Mouse (Mus musculus) liver, embryonic 14.5 days (tissue): Measurements from ENCODE around the gene Ripor1. TPM values are rescaled to one million over a fixed set of nuclear protein-coding genes. Genes with fewer than 3 reads are reported as not detected.

Experiments
- ATAC-seq: fragments of 200-750 bp; cut with Nextera tagmentation; 2 replicates; pipeline ENCODE4 v1.8.0; 2017; ENCODE audit warnings: moderate number of reproducible peaks, mild to moderate bottlenecking, moderate library complexity; ENCODE audit not compliant: insufficient read depth
- DNase-seq, 3 experiments: peaks; one replicate each; pipeline ENCODE4 v3.0.0-alpha.2; 2012 to 2013; ENCODE audit warnings: low read depth in 3 of 3, low spot score in 3 of 3
- H3K27ac ChIP-seq: fragments of 300-500 bp; sonication (generic); 2 replicates; pipeline ENCODE4 v1.5.1; 2014; ENCODE audit warnings: moderate library complexity, mild to moderate bottlenecking, control low read depth, inconsistent platforms
- H3K27me3 ChIP-seq: fragments of 300-500 bp; sonication (generic); 2 replicates; pipeline ENCODE4 v1.6.1; 2014; ENCODE audit warnings: mild to moderate bottlenecking, low read length, moderate library complexity; ENCODE audit not compliant: control insufficient read depth, insufficient read depth
- H3K36me3 ChIP-seq: fragments of 300-500 bp; sonication (generic); replicated peaks from 2 replicates; pipeline ENCODE4 v1.6.1; 2014; ENCODE audit warnings: low read depth; ENCODE audit not compliant: control insufficient read depth, insufficient read depth
- H3K4me1 ChIP-seq, 2 experiments: fragments of 200-500 bp in 1 of 2; fragments of 300-500 bp in 1 of 2; sonication (generic) in 1 of 2; replicated peaks; 2 replicates each; pipeline ENCODE4 v1.6.1; 2012 to 2014; ENCODE audit warnings: antibody characterized with exemption in 1 of 2, inconsistent platforms in 1 of 2, low read length in 1 of 2; ENCODE audit not compliant: control insufficient read depth in 2 of 2, insufficient read depth in 2 of 2
- H3K4me2 ChIP-seq: fragments of 300-500 bp; sonication (generic); 2 replicates; pipeline ENCODE4 v1.6.1; 2014; ENCODE audit warnings: low read depth, mild to moderate bottlenecking, control low read depth, moderate library complexity
- H3K4me3 ChIP-seq, 2 experiments: fragments of 200-500 bp in 1 of 2; fragments of 300-500 bp in 1 of 2; sonication (generic) in 1 of 2; 2 replicates each; pipeline ENCODE4 v1.5.1; 2012 to 2014; ENCODE audit warnings: low read depth in 2 of 2, low read length in 2 of 2, mild to moderate bottlenecking in 2 of 2, control low read depth in 1 of 2, inconsistent platforms in 1 of 2, moderate library complexity in 1 of 2; ENCODE audit not compliant: insufficient read depth in 1 of 2
- H3K9ac ChIP-seq: fragments of 300-500 bp; sonication (generic); replicated peaks from 2 replicates; pipeline ENCODE4 v1.6.1; 2014; ENCODE audit warnings: mild to moderate bottlenecking, control low read depth, moderate library complexity
- H3K9me3 ChIP-seq: fragments of 300-500 bp; sonication (generic); 2 replicates; pipeline ENCODE4 v1.6.1; 2016; ENCODE audit warnings: low read length, mixed read lengths; ENCODE audit not compliant: control insufficient read depth
- CTCF ChIP-seq: IDR thresholded peaks from 2 replicates; pipeline ENCODE4 v1.5.1; 2016; ENCODE audit warnings: antibody characterized with exemption, low read depth, control low read depth
- EP300 ChIP-seq: IDR thresholded peaks from 2 replicates; pipeline ENCODE4 v1.6.1; 2016; ENCODE audit warnings: antibody characterized with exemption, low read depth
- whole genome bisulfite sequencing: fragments of 180-500 bp; shearing (Covaris S2); extraction: QIAGEN DNeasy Blood & Tissue Kit; methylation state at CpG from one replicate; pipeline ENCODE4 v1.1.7; 2014; ENCODE audit not compliant: insufficient replicate concordance; 5-methylcytosine and 5-hydroxymethylcytosine counted together
- polyA plus RNA-seq, 2 experiments: library from polyadenylated mRNA; depleted of rRNA in 1 of 2; stranded (reverse) in 1 of 2; unstranded in 1 of 2; fragments of >200 nt; fragmentation: Nextera tagmentation in 1 of 2; extraction: Ambion mirVana in 1 of 2; gene quantifications; 2 replicates each; pipeline versions ENCODE4 v1.2.1 to v1.2.3; 2012 to 2014

Ripor1 gene
- polyA plus RNA-seq, 2 experiments: 4.5 to 4.9 TPM

DNA sequence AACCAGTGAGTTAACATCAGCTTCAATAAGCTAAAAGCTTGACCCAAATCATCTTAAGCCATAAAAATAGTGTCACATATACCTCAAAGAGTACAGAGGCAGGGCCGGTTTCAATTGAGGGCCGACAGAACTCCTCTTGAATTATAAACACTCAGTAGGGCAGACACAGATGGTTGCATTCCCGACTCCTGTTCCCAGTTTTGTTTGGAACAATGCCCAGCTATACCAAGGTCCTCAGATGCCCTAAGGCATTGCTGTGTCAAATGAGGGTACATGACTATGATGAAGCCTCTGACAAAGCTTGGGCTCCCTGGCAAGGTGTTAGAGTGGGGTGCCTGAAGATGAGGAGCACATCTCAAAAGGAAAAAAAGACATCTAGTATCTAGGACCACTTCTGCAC lies 29.5 kb upstream of the Ripor1 start:
- Histone ChIP-seq H3K27me3 (no peaks in the 10 kb centered on the region), H3K36me3 (no peaks in the 10 kb centered on the region), H3K4me2 (no peak overlapping the region), H3K27ac (no peak overlapping the region), H3K9ac (no peak overlapping the region), H3K4me1 (no peaks in the 10 kb centered on the region; a peak in 1 of 4 replicates), H3K4me3 (no peak overlapping the region), H3K9me3 (no peaks in the 10 kb centered on the region)
- no peak for DNase-seq
- TF ChIP-seq CTCF: no peak
- no peak for TF ChIP-seq EP300
- no peak for ATAC-seq
- WGBS: 70% methylated on average over 3 of the region's 3 CpGs

DNA sequence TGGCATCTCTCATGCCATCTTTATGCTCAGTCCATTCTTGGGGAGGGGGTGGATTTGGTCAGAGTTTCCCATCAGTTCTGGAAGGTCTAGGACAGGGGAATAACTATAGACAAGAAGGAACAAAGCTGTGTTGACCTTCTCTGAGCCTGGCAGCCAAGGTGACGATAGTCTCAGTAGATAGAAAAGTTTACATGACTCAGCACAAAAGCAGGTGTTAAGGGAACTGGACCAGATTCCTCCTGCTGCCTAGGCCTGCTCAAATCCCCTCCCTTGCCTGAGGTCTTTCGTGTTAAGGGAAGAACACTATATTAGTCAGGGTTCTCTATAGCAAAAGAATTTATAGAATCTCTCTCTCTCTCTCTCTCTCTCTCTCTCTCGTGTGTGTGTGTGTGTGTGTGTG lies 25.3 kb upstream of the Ripor1 start:
- H3K27me3 ChIP-seq: no peaks in the 10 kb centered on the region
- WGBS: 38% methylated on average over 3 of the region's 3 CpGs
- H3K4me2 ChIP-seq: no peak overlapping the region
- no peaks in the 10 kb centered on the region for H3K9me3 ChIP-seq
- H3K4me3 ChIP-seq: no peak overlapping the region
- no peak overlapping the region for H3K9ac ChIP-seq
- H3K4me1 ChIP-seq: no peaks in the 10 kb centered on the region; a peak in 1 of 4 replicates
- no peak overlapping the region for H3K27ac ChIP-seq
- TF ChIP-seq EP300 (no peak), CTCF (no peak)
- H3K36me3 ChIP-seq: no peaks in the 10 kb centered on the region
- ATAC-seq (no peak), DNase-seq (no peak)

DNA sequence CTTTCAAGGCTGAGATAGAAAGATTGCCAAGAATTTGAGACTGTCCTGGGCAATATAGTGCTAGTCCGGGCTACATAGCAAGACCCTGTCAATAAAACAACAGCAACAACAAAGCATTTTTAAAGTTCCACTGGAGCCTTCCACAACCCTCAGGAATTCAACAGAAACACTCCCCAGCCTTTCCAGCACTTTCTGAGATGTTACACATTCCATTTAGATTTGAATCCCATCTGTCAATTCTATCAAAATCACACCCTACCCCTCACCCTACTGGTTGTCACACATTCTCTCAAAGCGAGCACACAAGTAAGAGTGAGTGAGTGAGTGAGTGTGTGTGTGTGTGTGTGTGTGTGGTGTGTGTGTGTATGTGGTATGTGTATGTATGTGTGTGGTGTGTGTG lies 12.6 kb upstream of the Ripor1 start:
- DNase-seq (no peak), ATAC-seq (no peak)
- Histone ChIP-seq H3K4me2 (no peak overlapping the region), H3K9ac (no peak overlapping the region), H3K27ac (no peak overlapping the region), H3K9me3 (no peaks in the 10 kb centered on the region), H3K27me3 (no peaks in the 10 kb centered on the region), H3K4me1 (peaks cover 0 to 9% of the 10 kb centered on the region in 2 experiments; a peak in 3 of 4 replicates), H3K36me3 (no peaks in the 10 kb centered on the region), H3K4me3 (no peak overlapping the region)
- WGBS: 70% methylated on average over 2 of the region's 2 CpGs
- TF ChIP-seq CTCF (no peak), EP300 (no peak)

DNA sequence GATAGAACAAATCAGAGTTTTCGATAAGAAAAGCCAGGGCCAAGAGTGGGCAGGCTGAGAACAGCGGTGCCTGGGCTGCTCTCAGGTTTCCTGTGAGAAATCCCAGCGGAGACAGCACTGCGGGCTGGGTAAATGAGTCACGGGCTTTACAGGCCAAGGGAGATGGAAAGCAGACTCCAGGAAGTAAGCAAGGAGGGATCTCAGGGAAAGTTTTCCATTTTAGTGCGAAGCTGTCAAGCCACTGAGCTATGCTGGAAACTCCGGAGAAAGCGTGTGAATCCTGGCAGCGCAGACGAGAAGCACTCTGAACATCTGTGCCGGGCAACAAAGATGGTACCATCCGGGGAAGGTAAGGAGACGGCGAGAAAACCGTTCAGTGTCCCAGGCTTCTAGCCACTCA lies 11.2 kb upstream of the Ripor1 start:
- Histone ChIP-seq H3K4me3 (no peak overlapping the region), H3K9ac (no peak overlapping the region), H3K9me3 (no peaks in the 10 kb centered on the region), H3K4me1 (peaks cover 0 to 9% of the 10 kb centered on the region in 2 experiments; a peak in 3 of 4 replicates), H3K27me3 (no peaks in the 10 kb centered on the region), H3K4me2 (no peak overlapping the region), H3K27ac (no peak overlapping the region), H3K36me3 (no peaks in the 10 kb centered on the region)
- 35% methylated on average over 15 of the region's 15 CpGs for WGBS
- no peak for TF ChIP-seq EP300
- TF ChIP-seq CTCF: no peak
- DNase-seq (no peak), ATAC-seq (no peak)

DNA sequence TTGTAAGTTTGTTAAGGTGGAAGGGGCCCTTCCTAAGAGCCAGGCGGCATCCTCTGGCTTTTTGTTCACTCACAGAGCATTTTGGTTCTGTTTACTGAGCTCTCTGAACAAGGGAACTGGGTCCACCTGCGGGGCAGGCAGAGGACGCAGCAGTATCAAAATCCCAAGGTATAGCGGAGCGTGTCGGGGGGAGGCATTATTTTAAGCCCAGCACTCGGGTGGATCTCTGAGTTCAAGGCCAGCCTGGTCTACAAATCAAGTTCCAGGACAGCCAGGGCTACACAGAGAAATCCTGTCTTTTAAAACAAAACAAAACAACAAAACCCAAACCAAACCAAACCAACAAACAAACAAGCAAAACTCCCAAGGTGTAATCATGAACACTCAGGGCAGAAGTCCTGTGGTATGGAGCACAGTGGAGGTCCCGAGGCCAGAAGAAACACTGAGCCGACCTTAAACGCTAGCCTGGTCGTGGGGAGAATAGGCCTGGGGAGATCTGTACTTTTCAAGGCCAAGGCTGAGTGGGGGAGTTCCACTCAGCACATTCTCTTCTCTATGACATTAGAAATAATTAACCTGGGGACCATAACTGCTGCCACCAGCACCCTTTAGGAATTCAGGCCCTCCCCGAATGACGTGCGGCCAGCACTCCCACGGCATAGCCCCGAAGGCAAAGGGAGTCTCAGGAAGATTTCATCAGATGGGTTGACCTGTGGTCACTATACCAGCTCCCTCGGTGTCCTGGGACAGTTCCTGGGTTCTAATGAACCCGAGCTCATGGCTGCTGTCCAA lies 10.4 kb upstream of the Ripor1 start:
- no peak overlapping the region for H3K27ac ChIP-seq
- H3K4me1 ChIP-seq: peaks cover 0 to 9% of the 10 kb centered on the region in 2 experiments; a peak in 3 of 4 replicates
- H3K9ac ChIP-seq: no peak overlapping the region
- 65% methylated on average over 18 of the region's 18 CpGs for WGBS
- H3K4me3 ChIP-seq: no peak overlapping the region
- no peaks in the 10 kb centered on the region for H3K27me3 ChIP-seq
- ATAC-seq (no peak), DNase-seq (no peak)
- H3K36me3 ChIP-seq: no peaks in the 10 kb centered on the region
- H3K9me3 ChIP-seq: no peaks in the 10 kb centered on the region
- TF ChIP-seq CTCF (no peak), EP300 (no peak)
- no peak overlapping the region for H3K4me2 ChIP-seq
